Mouse (Mus musculus) spleen, postnatal 14 days (tissue): ENCODE data around the gene P4hb.

ENCODE experiments used
- DNase-seq, 2 experiments: peaks; one replicate each; pipeline ENCODE4 v3.0.0; 2021 to 2022; ENCODE audit warnings: low spot score in 2 of 2

P4hb gene

GRCm38 (mm10) chr11:120510375-120511030 lies 62.5 kb downstream of the P4hb start:
- DNase-seq: no peak
